Mouse (Mus musculus) G1E (cell line): ENCODE measurements around the gene Clic5.

Experiments
- CTCF ChIP-seq: IDR thresholded peaks from 2 replicates; pipeline ENCODE4 v1.5.1; 2012; ENCODE audit warnings: low read depth, low read length, inconsistent platforms, mixed read lengths
- GATA1 ChIP-seq: IDR thresholded peaks from 2 replicates; pipeline ENCODE4 v1.6.1; 2012; ENCODE audit warnings: borderline replicate concordance, low read length, inconsistent platforms, mixed read lengths
- POLR2AphosphoS5 ChIP-seq: IDR thresholded peaks from 2 replicates; pipeline ENCODE4 v1.6.1; 2012; ENCODE audit warnings: low read depth, low read length, inconsistent platforms; ENCODE audit not compliant: insufficient replicate concordance
- TAL1 ChIP-seq: conservative IDR thresholded peaks from 2 replicates; pipeline ENCODE4 v1.6.1; 2012; ENCODE audit warnings: low read depth, low read length, inconsistent platforms, mixed read lengths

GRCm38 (mm10) chr17:44208900-44209299 lies 20.5 kb downstream of the Clic5 start:
- TF ChIP-seq CTCF (no peak), TAL1 (no peak), GATA1 (no peak), POLR2AphosphoS5 (no peak)
